Mouse (Mus musculus): ENCODE results near the gene Meis1.

DNA sequence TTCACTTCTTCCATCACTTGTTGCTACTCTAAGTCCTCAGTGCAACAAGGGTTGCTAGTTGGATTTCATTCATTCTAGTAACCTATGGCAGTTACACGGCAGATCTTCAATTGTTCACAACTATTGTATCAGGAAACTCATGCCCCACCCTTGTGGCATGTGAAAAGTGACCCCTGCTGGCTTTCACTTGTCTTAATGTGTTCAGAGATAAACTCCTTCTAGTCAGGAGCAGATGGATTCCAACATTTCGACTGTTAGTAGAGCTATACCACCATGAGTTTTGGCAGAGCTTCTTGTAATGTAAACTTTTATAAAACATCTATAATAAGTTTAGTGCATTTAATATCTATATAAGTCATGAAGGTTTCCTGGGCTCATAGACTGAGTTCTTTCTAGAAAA, 75.8 kb downstream of the Meis1 start:
- TF ChIP-seq CTCF (IDR thresholded peaks at IDR 0.05; ENCODE audit: insufficient read depth, low read depth, low read length): no peak
- no peak for TF ChIP-seq POLR2A (IDR thresholded peaks at IDR 0.05; ENCODE audit: insufficient read depth, low read depth, low read length)
